Mouse (Mus musculus) spleen, adult 2 months (tissue): Measurements from ENCODE around the gene Ppfibp1. TPM values are rescaled to one million over a fixed set of nuclear protein-coding genes. Genes with fewer than 3 reads are reported as not detected.

ENCODE experiments used
- DNase-seq, 2 experiments: peaks; one replicate each; pipeline versions ENCODE4 v3.0.0 to v3.0.0-alpha.2; 2012 to 2021; ENCODE audit warnings: low spot score in 2 of 2, low read depth in 1 of 2
- H3K27ac ChIP-seq: fragments of 200-500 bp; 2 replicates; pipeline ENCODE4 v1.5.1; 2012; ENCODE audit warnings: low read length, inconsistent platforms; ENCODE audit not compliant: insufficient read depth
- H3K27me3 ChIP-seq: fragments of 200-500 bp; 2 replicates; pipeline ENCODE4 v1.6.1; 2012; ENCODE audit warnings: mild to moderate bottlenecking, moderate library complexity, low read length, inconsistent platforms; ENCODE audit not compliant: control insufficient read depth, insufficient read depth
- H3K36me3 ChIP-seq: fragments of 200-500 bp; 2 replicates; pipeline ENCODE4 v1.6.1; 2012; ENCODE audit warnings: mild to moderate bottlenecking, low read length, inconsistent platforms; ENCODE audit not compliant: control insufficient read depth, insufficient read depth
- H3K4me1 ChIP-seq: fragments of 200-500 bp; 2 replicates; pipeline ENCODE4 v1.6.1; 2011; ENCODE audit warnings: inconsistent platforms; ENCODE audit not compliant: control insufficient read depth, insufficient read depth, insufficient read length
- H3K4me3 ChIP-seq: fragments of 200-500 bp; 2 replicates; pipeline ENCODE4 v1.5.1; 2011; ENCODE audit warnings: mild to moderate bottlenecking, inconsistent platforms; ENCODE audit not compliant: insufficient read depth, insufficient read length; ENCODE audit errors: extremely low read depth
- CTCF ChIP-seq: fragments of 200-500 bp; IDR thresholded peaks from 2 replicates; pipeline ENCODE4 v1.5.1; 2011; ENCODE audit warnings: mild to moderate bottlenecking, inconsistent platforms; ENCODE audit not compliant: insufficient read depth, insufficient read length, insufficient replicate concordance; ENCODE audit errors: extremely low read depth
- POLR2A ChIP-seq: fragments of 200-500 bp; IDR thresholded peaks from 2 replicates; pipeline ENCODE4 v1.6.1; 2011; ENCODE audit warnings: low read depth, low read length, inconsistent platforms
- WGBS: fragments of 180-500 bp; shearing (Covaris S2); methylation state at CpG from one replicate; pipeline ENCODE4 v1.1.7; 2018; 5-methylcytosine and 5-hydroxymethylcytosine counted together
- polyA plus RNA-seq: library from polyadenylated mRNA; depleted of rRNA; stranded (reverse); fragments of >200 nt; gene quantifications from 2 replicates; pipeline ENCODE4 v1.2.3, GENCODE M21; 2012

The Ppfibp1 gene
- polyA plus RNA-seq, 1 experiment: 5.3 TPM

GRCm38 (mm10) chr6:146904707-146905106 is 16.4 kb downstream of the Ppfibp1 start:
- DNase-seq: no peak
- no peak overlapping the region for H3K4me3 ChIP-seq
- 92% methylated on average over 3 of the region's 3 CpGs for WGBS
- H3K27ac ChIP-seq: no peak overlapping the region
- TF ChIP-seq CTCF (no peak), POLR2A (no peak)
- H3K4me1 ChIP-seq: peaks cover 2% of the 10 kb centered on the region; the same call in 1 of the 2 replicates
- H3K36me3 ChIP-seq: no peaks in the 10 kb centered on the region
- no peaks in the 10 kb centered on the region for H3K27me3 ChIP-seq

- no peak overlapping the region for H3K27ac ChIP-seq
- no peak for DNase-seq
- H3K4me3 ChIP-seq: no peak overlapping the region
- TF ChIP-seq POLR2A (no peak), CTCF (no peak)
- peaks cover 2% of the 10 kb centered on the region; the same call in 1 of the 2 replicates for H3K4me1 ChIP-seq
- no peaks in the 10 kb centered on the region for H3K36me3 ChIP-seq
- WGBS: 85% methylated on average over 3 of the region's 3 CpGs
- H3K27me3 ChIP-seq: no peaks in the 10 kb centered on the region
Measured at GRCm38 (mm10) chr6:146906000-146906786, 17.9 kb downstream of the Ppfibp1 start.

- Histone ChIP-seq H3K36me3 (no peaks in the 10 kb centered on the region), H3K27me3 (no peaks in the 10 kb centered on the region), H3K27ac (no peak overlapping the region), H3K4me3 (no peak overlapping the region), H3K4me1 (peaks cover 2% of the 10 kb centered on the region; the same call in 1 of the 2 replicates)
- 77% methylated on average over 5 of the region's 5 CpGs for WGBS
- DNase-seq: no peak
- TF ChIP-seq POLR2A: no peak
- no peak for TF ChIP-seq CTCF
Measured at GRCm38 (mm10) chr6:146907061-146907794, 18.9 kb downstream of the Ppfibp1 start.

- TF ChIP-seq POLR2A: no peak
- no peak for TF ChIP-seq CTCF
- H3K36me3 ChIP-seq: no peaks in the 10 kb centered on the region
- DNase-seq: no peak
- no peaks in the 10 kb centered on the region for H3K27me3 ChIP-seq
- H3K4me3 ChIP-seq: no peak overlapping the region
- no peak overlapping the region for H3K27ac ChIP-seq
- peaks cover 2% of the 10 kb centered on the region; the same call in 1 of the 2 replicates for H3K4me1 ChIP-seq
- 95% methylated on average over 1 of the region's 1 CpGs for WGBS
Measured at GRCm38 (mm10) chr6:146907795-146908190, 19.5 kb downstream of the Ppfibp1 start.

GRCm38 (mm10) chr6:146908801-146909200 is 20.5 kb downstream of the Ppfibp1 start:
- no peak for DNase-seq
- WGBS: 24% methylated on average over 2 of the region's 2 CpGs
- Histone ChIP-seq H3K4me1 (peaks cover 2% of the 10 kb centered on the region; the same call in 1 of the 2 replicates), H3K27me3 (no peaks in the 10 kb centered on the region), H3K27ac (no peak overlapping the region), H3K4me3 (no peak overlapping the region), H3K36me3 (no peaks in the 10 kb centered on the region)
- TF ChIP-seq POLR2A (no peak), CTCF (no peak)

GRCm38 (mm10) chr6:146909725-146910489 is 21.6 kb downstream of the Ppfibp1 start:
- DNase-seq: no peak
- no peak overlapping the region for H3K4me3 ChIP-seq
- WGBS: 80% methylated on average over 5 of the region's 5 CpGs
- H3K27me3 ChIP-seq: no peaks in the 10 kb centered on the region
- H3K27ac ChIP-seq: no peak overlapping the region
- H3K4me1 ChIP-seq: peaks cover 2% of the 10 kb centered on the region; the same call in 1 of the 2 replicates
- no peaks in the 10 kb centered on the region for H3K36me3 ChIP-seq
- no peak for TF ChIP-seq POLR2A
- TF ChIP-seq CTCF: no peak

- no peak for TF ChIP-seq POLR2A
- no peak for TF ChIP-seq CTCF
- 86% methylated on average over 2 of the region's 2 CpGs for WGBS
- no peak overlapping the region for H3K4me3 ChIP-seq
- H3K27ac ChIP-seq: no peak overlapping the region
- no peaks in the 10 kb centered on the region for H3K36me3 ChIP-seq
- no peaks in the 10 kb centered on the region for H3K27me3 ChIP-seq
- DNase-seq: no peak
- H3K4me1 ChIP-seq: peaks cover 2% of the 10 kb centered on the region; the same call in 1 of the 2 replicates
Measured at GRCm38 (mm10) chr6:146910801-146911200, 22.5 kb downstream of the Ppfibp1 start.
